Mouse (Mus musculus) forebrain, postnatal 0 days (tissue): Measurements from ENCODE around the gene Olfr1440. TPM values are rescaled to one million over a fixed set of nuclear protein-coding genes. Genes with fewer than 3 reads are reported as not detected.

Experiments used
- ATAC-seq: fragments of 200-750 bp; cut with Nextera tagmentation; 2 replicates; pipeline ENCODE4 v1.8.0; 2017; ENCODE audit warnings: mild to moderate bottlenecking, moderate library complexity
- DNase-seq: peaks from one replicate; pipeline ENCODE4 v3.0.0-alpha.2; 2015
- H3K27ac ChIP-seq: fragments of 300-500 bp; sonication (generic); 2 replicates; pipeline ENCODE4 v1.5.1; 2014; ENCODE audit warnings: low read depth, mild to moderate bottlenecking, antibody characterized with exemption, low read length, moderate library complexity, mixed read lengths
- H3K27me3 ChIP-seq: fragments of 300-500 bp; sonication (generic); 2 replicates; pipeline ENCODE4 v1.6.1; 2014; ENCODE audit warnings: mild to moderate bottlenecking, low read length, mixed read lengths; ENCODE audit not compliant: insufficient read depth
- H3K36me3 ChIP-seq: fragments of 300-500 bp; sonication (generic); 2 replicates; pipeline ENCODE4 v1.6.1; 2014; ENCODE audit warnings: mild to moderate bottlenecking, moderate library complexity; ENCODE audit not compliant: insufficient read depth
- H3K4me1 ChIP-seq: fragments of 300-500 bp; sonication (generic); 2 replicates; pipeline ENCODE4 v1.6.1; 2014; ENCODE audit warnings: antibody characterized with exemption; ENCODE audit not compliant: insufficient read depth
- H3K4me2 ChIP-seq: fragments of 300-500 bp; sonication (generic); 2 replicates; pipeline ENCODE4 v1.6.1; 2014; ENCODE audit warnings: low read depth, mild to moderate bottlenecking, moderate library complexity
- H3K4me3 ChIP-seq: fragments of 300-500 bp; sonication (generic); 2 replicates; pipeline ENCODE4 v1.5.1; 2014; ENCODE audit warnings: low read depth, low read length, mixed read lengths
- H3K9ac ChIP-seq: fragments of 300-500 bp; sonication (generic); 2 replicates; pipeline ENCODE4 v1.6.1; 2014; ENCODE audit warnings: mild to moderate bottlenecking
- H3K9me3 ChIP-seq: fragments of 300-500 bp; sonication (generic); 2 replicates; pipeline ENCODE4 v1.6.1; 2016; ENCODE audit warnings: low read length
- CTCF ChIP-seq: sonication (generic); IDR thresholded peaks from 2 replicates; pipeline ENCODE4 v1.5.1; 2016; ENCODE audit warnings: antibody characterized with exemption, control low read depth, low read depth
- WGBS: fragments of 180-500 bp; shearing (Covaris S2); extraction: QIAGEN DNeasy Blood & Tissue Kit; methylation state at CpG from one replicate; pipeline ENCODE4 v1.1.7; 2014; 5-methylcytosine and 5-hydroxymethylcytosine counted together
- polyA plus RNA-seq: library from polyadenylated mRNA; unstranded; fragments of >200 nt; fragmentation: Nextera tagmentation; extraction: Ambion mirVana; gene quantifications from 2 replicates; pipeline ENCODE4 v1.2.1, GENCODE M21; 2015
- total RNA-seq: library from RNA; depleted of rRNA; stranded (reverse); fragments of >200 nt; gene quantifications from 2 replicates; pipeline ENCODE4 v1.2.3, GENCODE M21; 2014; rRNA removed

Gene Olfr1440
- total and polyA plus RNA-seq, 2 experiments from 2014 or later = not detected

- 65% methylated on average over 5 of the region's 5 CpGs for WGBS
- no peak overlapping the region for H3K4me3 ChIP-seq
- no peaks in the 10 kb centered on the region for H3K9me3 ChIP-seq
These were observed 53.1 kb downstream of the Olfr1440 start for GRCm38 (mm10) chr19:12440103-12440725.

GRCm38 (mm10) chr19:12442560-12442959, 55.5 kb downstream of the Olfr1440 start:
- Histone ChIP-seq H3K4me2 (no peak overlapping the region), H3K27me3 (no peaks in the 10 kb centered on the region), H3K9ac (no peak overlapping the region), H3K4me1 (no peaks in the 10 kb centered on the region), H3K4me3 (no peak overlapping the region), H3K36me3 (no peaks in the 10 kb centered on the region), H3K27ac (no peak overlapping the region), H3K9me3 (no peaks in the 10 kb centered on the region)
- 83% methylated on average over 4 of the region's 4 CpGs for WGBS
- DNase-seq (no peak), ATAC-seq (no peak)
- TF ChIP-seq CTCF = no peak

More at GRCm38 (mm10) chr19:12440103-12440725, 53.1 kb downstream of the Olfr1440 start:
- Histone ChIP-seq H3K4me2 (no peak overlapping the region), H3K36me3 (no peaks in the 10 kb centered on the region), H3K9ac (no peak overlapping the region), H3K27ac (no peak overlapping the region), H3K4me1 (no peaks in the 10 kb centered on the region), H3K27me3 (no peaks in the 10 kb centered on the region)
- DNase-seq (no peak), ATAC-seq (no peak)
- no peak for TF ChIP-seq CTCF

GRCm38 (mm10) chr19:12445014-12445413, 57.9 kb downstream of the Olfr1440 start:
- WGBS = 89% methylated on average over 3 of the region's 3 CpGs
- no peak for ATAC-seq

More at GRCm38 (mm10) chr19:12445014-12445413, 57.9 kb downstream of the Olfr1440 start:
- H3K4me1 ChIP-seq = no peaks in the 10 kb centered on the region
- no peak overlapping the region for H3K4me3 ChIP-seq
- H3K9me3 ChIP-seq = no peaks in the 10 kb centered on the region
- no peak for TF ChIP-seq CTCF
- no peak for DNase-seq
- no peaks in the 10 kb centered on the region for H3K36me3 ChIP-seq
- no peak overlapping the region for H3K4me2 ChIP-seq
- no peak overlapping the region for H3K9ac ChIP-seq
- no peaks in the 10 kb centered on the region for H3K27me3 ChIP-seq
- no peak overlapping the region for H3K27ac ChIP-seq

Other genes starting within 250 kb of the Olfr1440 start
- not detected in 2 replicates for gene Olfr1555-ps1, start 217.2 kb upstream of the Olfr1440 start, total RNA-seq
- gene Olfr1555-ps1, start 217.2 kb upstream of the Olfr1440 start, polyA plus RNA-seq = not detected in 2 replicates
- not detected in 2 replicates for gene Olfr1431, start 186.6 kb upstream of the Olfr1440 start, total RNA-seq
- not detected in 2 replicates for gene Olfr1431, start 186.6 kb upstream of the Olfr1440 start, polyA plus RNA-seq
- not detected in 2 replicates for gene Olfr1432, start 154.7 kb upstream of the Olfr1440 start, total RNA-seq
- not detected in 2 replicates for gene Olfr1432, start 154.7 kb upstream of the Olfr1440 start, polyA plus RNA-seq
- not detected in 2 replicates for gene Olfr262, start 145.6 kb upstream of the Olfr1440 start, total RNA-seq
- not detected in 2 replicates for gene Olfr262, start 145.6 kb upstream of the Olfr1440 start, polyA plus RNA-seq
- gene Olfr235, start 126.2 kb upstream of the Olfr1440 start, total RNA-seq = not detected in 2 replicates
- gene Olfr235, start 126.2 kb upstream of the Olfr1440 start, polyA plus RNA-seq = not detected in 2 replicates
- gene Olfr1434, start 107.4 kb upstream of the Olfr1440 start, total RNA-seq = not detected in 2 replicates
- not detected in 2 replicates for gene Olfr1434, start 107.4 kb upstream of the Olfr1440 start, polyA plus RNA-seq
- not detected in 2 replicates for gene Olfr1436, start 88.1 kb upstream of the Olfr1440 start, total RNA-seq
- not detected in 2 replicates for gene Olfr1436, start 88.1 kb upstream of the Olfr1440 start, polyA plus RNA-seq
- gene Olfr1437, start 62.2 kb upstream of the Olfr1440 start, total RNA-seq = not detected in 2 replicates
- not detected in 2 replicates for gene Olfr1437, start 62.2 kb upstream of the Olfr1440 start, polyA plus RNA-seq
- not detected in 2 replicates for gene Olfr1438-ps1, start 51.4 kb upstream of the Olfr1440 start, total RNA-seq
- not detected in 2 replicates for gene Olfr1438-ps1, start 51.4 kb upstream of the Olfr1440 start, polyA plus RNA-seq
- not detected in 2 replicates for gene Olfr1441, start 30.2 kb downstream of the Olfr1440 start, total RNA-seq
- gene Olfr1441, start 30.2 kb downstream of the Olfr1440 start, polyA plus RNA-seq = not detected in 2 replicates
- gene Pfpl, start 40.6 kb downstream of the Olfr1440 start, total RNA-seq = not detected in 2 replicates
- gene Pfpl, start 40.6 kb downstream of the Olfr1440 start, polyA plus RNA-seq = 0.04 TPM in 1 of 2 replicates, not detected in the other
- gene Mpeg1, start 73.5 kb downstream of the Olfr1440 start, total RNA-seq = 3.2 and 3.5 TPM in 2 replicates
- 0.63 and 1.1 TPM in 2 replicates for gene Mpeg1, start 73.5 kb downstream of the Olfr1440 start, polyA plus RNA-seq
- gene Dtx4, start 114.2 kb downstream of the Olfr1440 start, total RNA-seq = 43.2 and 48.8 TPM in 2 replicates
- gene Dtx4, start 114.2 kb downstream of the Olfr1440 start, polyA plus RNA-seq = 20.6 and 21.2 TPM in 2 replicates
- 4.3 and 4.4 TPM in 2 replicates for gene Fam111a, start 158.5 kb downstream of the Olfr1440 start, total RNA-seq
- 2.9 and 3.2 TPM in 2 replicates for gene Fam111a, start 158.5 kb downstream of the Olfr1440 start, polyA plus RNA-seq
- 0.29 and 0.31 TPM in 2 replicates for gene Gm4952, start 212.7 kb downstream of the Olfr1440 start, total RNA-seq
- gene Gm4952, start 212.7 kb downstream of the Olfr1440 start, polyA plus RNA-seq = 0.13 and 0.19 TPM in 2 replicates
- gene Glyat, start 246.0 kb downstream of the Olfr1440 start, total RNA-seq = not detected in 2 replicates
- not detected in 2 replicates for gene Glyat, start 246.0 kb downstream of the Olfr1440 start, polyA plus RNA-seq